Mouse (Mus musculus) E14TG2a.4 (cell line): Measurements from ENCODE around the gene Atp2b4.
A peak's percentile ranks its signal among the peaks of the same experiment; 100 is the strongest.

Experiments
- H3K27me3 ChIP-seq: 2 replicates; pipeline ENCODE4 v1.6.1; 2014; ENCODE audit warnings: low read length, control low read depth; ENCODE audit not compliant: insufficient read depth
- H3K36me3 ChIP-seq: 2 replicates; pipeline ENCODE4 v1.6.1; 2014; ENCODE audit warnings: low read length, control low read depth; ENCODE audit not compliant: insufficient read depth
- H3K4me1 ChIP-seq: replicated peaks from 2 replicates; pipeline ENCODE4 v1.6.1; 2014; ENCODE audit warnings: low read depth, low read length, control low read depth
- H3K4me3 ChIP-seq: replicated peaks from 2 replicates; pipeline ENCODE4 v1.5.1; 2014; ENCODE audit warnings: mild to moderate bottlenecking, low read length
- H3K9me3 ChIP-seq: 2 replicates; pipeline ENCODE4 v1.6.1; 2014; ENCODE audit warnings: low read length, control low read depth
- CTCF ChIP-seq: conservative IDR thresholded peaks from 2 replicates; pipeline ENCODE4 v1.5.1; 2014; ENCODE audit warnings: low read length
- NANOG ChIP-seq: IDR thresholded peaks from 2 replicates; pipeline ENCODE4 v1.6.1; 2014; ENCODE audit warnings: borderline replicate concordance, low read length, mixed read lengths
- POU5F1 ChIP-seq: IDR thresholded peaks from 2 replicates; pipeline ENCODE4 v1.6.1; 2014; ENCODE audit warnings: low read length, borderline replicate concordance

Atp2b4 gene

DNA sequence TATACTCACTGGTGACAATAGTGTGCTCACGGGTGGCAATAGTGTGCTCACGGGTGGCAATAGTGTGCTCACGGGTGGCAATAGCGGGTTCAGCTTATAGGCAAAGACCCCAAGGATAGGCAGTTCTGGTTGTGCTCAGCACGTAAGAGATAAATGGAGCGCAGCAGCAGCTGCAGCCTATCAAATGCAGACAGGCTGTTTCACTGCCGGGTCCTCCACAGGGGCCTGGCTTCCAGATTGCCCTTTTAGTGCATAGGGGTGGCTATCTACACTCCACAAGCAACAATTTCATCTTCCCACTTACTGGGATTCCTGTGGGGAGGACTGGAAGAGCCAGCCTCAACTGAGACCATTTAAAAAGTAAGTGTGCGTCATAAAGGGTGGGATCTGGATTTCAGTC, 7.2 kb upstream of the Atp2b4 start:
- Histone ChIP-seq H3K36me3 (no peaks in the 10 kb centered on the region), H3K4me3 (no peak overlapping the region), H3K4me1 (no peaks in the 10 kb centered on the region), H3K9me3 (no peaks in the 10 kb centered on the region), H3K27me3 (peaks cover 31% of the 10 kb centered on the region)
- TF ChIP-seq NANOG (no peak), CTCF (no peak), POU5F1 (no peak)

DNA sequence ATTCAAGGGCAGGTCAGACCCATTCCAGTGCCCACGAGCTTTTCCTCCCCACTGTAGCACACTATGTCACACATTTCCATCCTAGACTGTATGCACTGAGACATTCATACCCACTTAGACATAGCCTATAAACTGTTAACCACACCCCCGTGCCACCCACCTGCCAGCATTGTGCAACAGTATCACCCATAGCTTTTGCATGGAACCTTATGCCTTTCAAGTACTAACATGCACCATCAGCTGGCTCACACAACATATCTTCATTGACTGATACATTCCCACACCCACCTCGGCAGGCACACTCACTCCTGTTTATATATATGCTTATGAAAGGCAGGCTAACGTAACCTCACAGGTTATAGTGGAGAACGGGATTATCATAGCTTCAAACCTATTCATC, 902 bp upstream of the Atp2b4 start:
- H3K9me3 ChIP-seq, result no peaks in the 10 kb centered on the region
- no peak for TF ChIP-seq POU5F1
- TF ChIP-seq NANOG, result no peak
- no peak for TF ChIP-seq CTCF

GRCm38 (mm10) chr1:133800512-133800911, 329 bp downstream of the Atp2b4 start:
- Histone ChIP-seq H3K27me3 (peaks cover 80% of the 10 kb centered on the region), H3K4me1 (peaks cover 41% of the 10 kb centered on the region), H3K9me3 (no peaks in the 10 kb centered on the region), H3K4me3 (peak overlapping the region; percentile 78), H3K36me3 (no peaks in the 10 kb centered on the region)
- TF ChIP-seq NANOG, result no peak
- TF ChIP-seq POU5F1, result no peak
- TF ChIP-seq CTCF, result no peak

More for the DNA sequence above, 902 bp upstream of the Atp2b4 start:
- Histone ChIP-seq H3K36me3 (no peaks in the 10 kb centered on the region), H3K4me3 (no peak overlapping the region), H3K27me3 (peaks cover 72% of the 10 kb centered on the region), H3K4me1 (peaks cover 41% of the 10 kb centered on the region)

DNA sequence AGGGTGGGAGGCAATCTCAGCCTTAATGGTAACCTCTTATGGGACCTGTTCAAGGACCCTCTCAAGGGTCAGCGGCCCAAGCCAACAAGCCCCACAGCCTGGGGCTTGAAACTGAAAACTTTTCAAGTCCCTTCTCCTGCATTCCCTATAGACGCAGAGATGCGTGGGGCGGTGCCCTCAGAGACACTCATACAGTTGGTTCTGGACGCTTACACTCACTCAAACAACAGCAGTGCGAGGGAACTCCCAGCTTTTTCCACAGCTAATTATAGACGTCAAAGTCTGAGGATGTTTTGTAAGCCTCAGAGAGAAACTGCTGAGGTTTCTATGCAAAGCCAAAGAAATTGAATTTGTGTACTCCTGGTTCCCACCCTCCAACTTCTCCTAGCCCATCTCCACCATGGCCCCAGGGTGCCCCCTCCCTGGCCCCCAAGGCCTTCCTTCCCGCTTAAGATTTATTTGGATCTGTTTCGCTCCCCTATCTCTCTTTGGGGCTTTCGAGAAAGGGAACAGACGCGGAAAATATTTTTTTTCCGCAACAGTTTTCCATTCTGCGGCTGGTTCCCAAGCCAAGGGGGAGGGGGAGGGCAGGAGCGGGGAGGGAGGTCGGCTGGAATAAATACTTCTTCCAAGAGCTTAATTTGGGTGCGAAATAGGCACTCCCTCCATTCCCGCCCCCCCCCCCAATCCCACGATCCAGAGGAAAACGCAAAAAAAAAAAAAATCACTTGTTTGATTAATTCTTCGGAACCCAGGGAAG, 975 bp downstream of the Atp2b4 start:
- no peaks in the 10 kb centered on the region for H3K9me3 ChIP-seq
- peak overlapping the region; percentile 78 for H3K4me3 ChIP-seq
- peaks cover 41% of the 10 kb centered on the region for H3K4me1 ChIP-seq
- H3K36me3 ChIP-seq, result no peaks in the 10 kb centered on the region
- TF ChIP-seq NANOG (no peak), POU5F1 (no peak), CTCF (no peak)
- H3K27me3 ChIP-seq, result peaks cover 77% of the 10 kb centered on the region

GRCm38 (mm10) chr1:133798821-133799415, 1.9 kb downstream of the Atp2b4 start:
- Histone ChIP-seq H3K4me1 (peaks cover 41% of the 10 kb centered on the region), H3K4me3 (no peak overlapping the region), H3K9me3 (no peaks in the 10 kb centered on the region), H3K36me3 (no peaks in the 10 kb centered on the region), H3K27me3 (peaks cover 72% of the 10 kb centered on the region)
- TF ChIP-seq POU5F1 (no peak), CTCF (no peak), NANOG (no peak)

- Histone ChIP-seq H3K27me3 (peaks cover 67% of the 10 kb centered on the region), H3K4me3 (no peak overlapping the region), H3K4me1 (peaks cover 48% of the 10 kb centered on the region), H3K36me3 (no peaks in the 10 kb centered on the region), H3K9me3 (no peaks in the 10 kb centered on the region)
- TF ChIP-seq CTCF, result no peak
- no peak for TF ChIP-seq NANOG
- TF ChIP-seq POU5F1, result no peak
Measured at GRCm38 (mm10) chr1:133797979-133798820, 2.6 kb downstream of the Atp2b4 start.

DNA sequence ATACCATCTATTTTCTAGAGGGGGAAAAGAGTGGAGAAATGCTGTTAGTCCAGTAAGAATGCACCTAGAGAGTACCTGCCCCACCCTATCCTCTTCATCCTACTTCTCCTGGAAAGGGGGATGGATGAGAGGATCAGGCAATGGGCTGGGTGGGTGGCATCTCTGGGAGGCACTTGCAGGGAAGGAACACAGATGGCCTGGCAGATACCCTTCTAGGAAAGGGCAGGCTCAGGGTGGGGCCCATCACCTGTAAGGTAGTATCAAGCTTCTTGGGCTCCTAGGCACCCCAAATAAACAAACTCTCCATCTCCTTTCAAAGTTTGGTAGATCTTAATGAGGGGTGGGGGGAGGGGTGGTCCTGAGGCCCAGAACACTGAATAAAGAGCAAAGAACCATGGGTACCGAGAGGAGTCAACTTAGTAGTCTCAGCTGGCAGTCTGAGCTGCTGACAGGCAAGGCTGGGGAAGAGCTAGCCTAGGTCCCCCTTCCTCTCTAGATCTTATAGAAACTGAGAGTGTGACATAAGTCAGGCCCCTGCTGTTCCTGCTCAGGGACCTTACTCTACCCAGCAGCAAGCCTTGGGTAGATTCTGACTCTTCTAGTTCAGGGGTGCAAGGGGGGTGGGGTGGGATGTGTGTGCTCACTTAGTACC, 3.4 kb downstream of the Atp2b4 start:
- H3K27me3 ChIP-seq, result peaks cover 61% of the 10 kb centered on the region
- peaks cover 48% of the 10 kb centered on the region for H3K4me1 ChIP-seq
- no peaks in the 10 kb centered on the region for H3K9me3 ChIP-seq
- H3K4me3 ChIP-seq, result no peak overlapping the region
- H3K36me3 ChIP-seq, result no peaks in the 10 kb centered on the region
- no peak for TF ChIP-seq NANOG
- TF ChIP-seq CTCF, result no peak
- TF ChIP-seq POU5F1, result no peak

- no peaks in the 10 kb centered on the region for H3K9me3 ChIP-seq
Measured at GRCm38 (mm10) chr1:133793646-133794045, 7.2 kb downstream of the Atp2b4 start.

More at GRCm38 (mm10) chr1:133793646-133794045, 7.2 kb downstream of the Atp2b4 start:
- Histone ChIP-seq H3K27me3 (peaks cover 24% of the 10 kb centered on the region), H3K4me1 (peaks cover 22% of the 10 kb centered on the region), H3K4me3 (no peak overlapping the region), H3K36me3 (no peaks in the 10 kb centered on the region)
- no peak for TF ChIP-seq POU5F1
